Mouse (Mus musculus) heart, postnatal 0 days (tissue): ENCODE results near the gene 7420426K07Rik. TPM values are rescaled to one million over a fixed set of nuclear protein-coding genes. Genes with fewer than 3 reads are reported as not detected.

Experiments used
- ATAC-seq: fragments of 200-750 bp; cut with Nextera tagmentation; 2 replicates; pipeline ENCODE4 v1.8.0; 2017; ENCODE audit warnings: low read depth, moderate number of reproducible peaks, moderate library complexity; ENCODE audit not compliant: insufficient read depth
- DNase-seq: peaks from one replicate; pipeline ENCODE4 v3.0.0-alpha.2; 2016; ENCODE audit warnings: low spot score
- H3K27ac ChIP-seq: fragments of 300-500 bp; sonication (generic); 2 replicates; pipeline ENCODE4 v1.5.1; 2014; ENCODE audit warnings: low read depth, mild to moderate bottlenecking
- H3K27me3 ChIP-seq: fragments of 300-500 bp; sonication (generic); 2 replicates; pipeline ENCODE4 v1.6.1; 2014; ENCODE audit warnings: low read length, mixed read lengths; ENCODE audit not compliant: control insufficient read depth, insufficient read depth
- H3K36me3 ChIP-seq: fragments of 300-500 bp; sonication (generic); replicated peaks from 2 replicates; pipeline ENCODE4 v1.6.1; 2014; ENCODE audit warnings: low read length, mixed read lengths; ENCODE audit not compliant: control insufficient read depth, insufficient read depth
- H3K4me1 ChIP-seq: fragments of 300-500 bp; sonication (generic); 2 replicates; pipeline ENCODE4 v1.6.1; 2014; ENCODE audit warnings: antibody characterized with exemption; ENCODE audit not compliant: control insufficient read depth, insufficient read depth
- H3K4me2 ChIP-seq: fragments of 300-500 bp; sonication (generic); 2 replicates; pipeline ENCODE4 v1.6.1; 2014; ENCODE audit warnings: low read depth, mild to moderate bottlenecking, low read length, moderate library complexity
- H3K4me3 ChIP-seq: fragments of 300-500 bp; sonication (generic); 2 replicates; pipeline ENCODE4 v1.5.1; 2014; ENCODE audit warnings: low read depth, low read length
- H3K9ac ChIP-seq: fragments of 300-500 bp; sonication (generic); replicated peaks from 2 replicates; pipeline ENCODE4 v1.6.1; 2014; ENCODE audit warnings: low read depth, low read length, mixed read lengths
- H3K9me3 ChIP-seq: fragments of 300-500 bp; sonication (generic); replicated peaks from 2 replicates; pipeline ENCODE4 v1.6.1; 2016; ENCODE audit warnings: low read length; ENCODE audit not compliant: control insufficient read depth
- CTCF ChIP-seq: IDR thresholded peaks from 2 replicates; pipeline ENCODE4 v1.5.1; 2016; ENCODE audit warnings: antibody characterized with exemption, control low read depth, low read depth
- EP300 ChIP-seq: IDR thresholded peaks from 2 replicates; pipeline ENCODE4 v1.6.1; 2016; ENCODE audit warnings: antibody characterized with exemption, low read depth
- WGBS: fragments of 180-500 bp; shearing (Covaris S2); extraction: QIAGEN DNeasy Blood & Tissue Kit; methylation state at CpG from one replicate; pipeline ENCODE4 v1.1.7; 2014; 5-methylcytosine and 5-hydroxymethylcytosine counted together
- polyA plus RNA-seq: library from polyadenylated mRNA; unstranded; fragments of >200 nt; fragmentation: Nextera tagmentation; extraction: Ambion mirVana; gene quantifications from 2 replicates; pipeline ENCODE4 v1.2.1, GENCODE M21; 2015
- total RNA-seq: library from RNA; depleted of rRNA; stranded (reverse); fragments of >200 nt; gene quantifications from 2 replicates; pipeline ENCODE4 v1.2.3, GENCODE M21; 2014; ENCODE audit warnings: low replicate concordance; rRNA removed

The 7420426K07Rik gene
- total RNA-seq, result not detected in 2 replicates
- not detected in 2 replicates for polyA plus RNA-seq

GRCm38 (mm10) chr9:98902819-98903218, at the start of gene 7420426K07Rik:
7420426K07Rik (plus strand) TSS chr9:98903119.
- TF ChIP-seq EP300 (no peak), CTCF (no peak)
- no peak for DNase-seq

GRCm38 (mm10) chr9:98856210-98856609, 46.7 kb upstream of the 7420426K07Rik start, which contains the start of gene Prr23a2:
Prr23a2 (plus strand) TSS chr9:98856494.
- Histone ChIP-seq H3K36me3 (no peaks in the 10 kb centered on the region), H3K4me2 (no peak within 1 kb of the TSS), H3K9ac (no peak within 1 kb of the TSS), H3K27me3 (no peaks in the 10 kb centered on the region), H3K9me3 (no peaks in the 10 kb centered on the region), H3K4me3 (no peak within 1 kb of the TSS), H3K27ac (no peak within 1 kb of the TSS), H3K4me1 (no peaks in the 10 kb centered on the region)
- 52% methylated on average over 18 of the region's 18 CpGs for WGBS
- DNase-seq (no peak), ATAC-seq (no peak)
- TF ChIP-seq EP300 (no peak), CTCF (no peak)

More at GRCm38 (mm10) chr9:98902819-98903218, at the start of gene 7420426K07Rik:
- Histone ChIP-seq H3K36me3 (no peaks in the 10 kb centered on the region), H3K4me1 (no peaks in the 10 kb centered on the region), H3K9me3 (no peaks in the 10 kb centered on the region), H3K9ac (no peak within 1 kb of the TSS), H3K27me3 (no peaks in the 10 kb centered on the region), H3K4me3 (no peak within 1 kb of the TSS), H3K4me2 (no peak within 1 kb of the TSS), H3K27ac (no peak within 1 kb of the TSS)
- 81% methylated on average over 2 of the region's 2 CpGs for WGBS
- ATAC-seq, result no peak

GRCm38 (mm10) chr9:98863463-98863862, 39.5 kb upstream of the 7420426K07Rik start:
- no peak overlapping the region for H3K9ac ChIP-seq
- ATAC-seq (no peak), DNase-seq (no peak)
- 63% methylated on average over 3 of the region's 3 CpGs for WGBS
- no peak for TF ChIP-seq EP300
- TF ChIP-seq CTCF, result no peak; the same call in 1 of the 2 replicates
- no peaks in the 10 kb centered on the region for H3K36me3 ChIP-seq
- peaks cover 5% of the 10 kb centered on the region; the same call in 1 of the 2 replicates for H3K27me3 ChIP-seq
- no peaks in the 10 kb centered on the region for H3K4me1 ChIP-seq
- H3K27ac ChIP-seq, result no peak overlapping the region
- no peak overlapping the region for H3K4me3 ChIP-seq
- H3K4me2 ChIP-seq, result no peak overlapping the region
- H3K9me3 ChIP-seq, result no peaks in the 10 kb centered on the region

GRCm38 (mm10) chr9:98864571-98864970, 38.3 kb upstream of the 7420426K07Rik start, which contains the start of gene Prr23a3:
Prr23a3 (plus strand) TSS chr9:98864767.
- H3K9me3 ChIP-seq, result no peaks in the 10 kb centered on the region
- WGBS, result 35% methylated on average over 22 of the region's 22 CpGs
- no peaks in the 10 kb centered on the region for H3K36me3 ChIP-seq
- no peak within 1 kb of the TSS for H3K4me3 ChIP-seq
- DNase-seq (no peak), ATAC-seq (no peak)
- peaks cover 5% of the 10 kb centered on the region; the same call in 1 of the 2 replicates for H3K27me3 ChIP-seq
- H3K9ac ChIP-seq, result no peak within 1 kb of the TSS
- TF ChIP-seq EP300 (no peak), CTCF (no peak)
- no peak within 1 kb of the TSS for H3K4me2 ChIP-seq
- H3K4me1 ChIP-seq, result no peaks in the 10 kb centered on the region
- H3K27ac ChIP-seq, result no peak within 1 kb of the TSS

- 50% methylated on average over 1 of the region's 1 CpGs for WGBS
- ATAC-seq, result no peak
- H3K27ac ChIP-seq, result no peak overlapping the region
These were observed 1.4 kb upstream of the 7420426K07Rik start for GRCm38 (mm10) chr9:98901486-98901885.

More at GRCm38 (mm10) chr9:98901486-98901885, 1.4 kb upstream of the 7420426K07Rik start:
- Histone ChIP-seq H3K4me1 (no peaks in the 10 kb centered on the region), H3K4me3 (no peak overlapping the region), H3K36me3 (no peaks in the 10 kb centered on the region), H3K27me3 (no peaks in the 10 kb centered on the region), H3K9ac (no peak overlapping the region), H3K9me3 (peaks cover 12% of the 10 kb centered on the region; the same call in 1 of the 2 replicates), H3K4me2 (no peak overlapping the region)
- no peak for TF ChIP-seq EP300
- no peak for TF ChIP-seq CTCF
- no peak for DNase-seq
